Mouse (Mus musculus) gastrocnemius, postnatal 25 days (tissue): ENCODE results near the gene Gm4792. TPM values are rescaled to one million over a fixed set of nuclear protein-coding genes. Genes with fewer than 3 reads are reported as not detected.

ENCODE experiments used
- DNase-seq: peaks from one replicate; pipeline ENCODE4 v3.0.0; 2022
- total RNA-seq, 2 experiments: library from RNA; stranded (reverse); gene quantifications; 1 replicate in 1 of 2; 2 replicates in 1 of 2; pipeline ENCODE4 v1.2.3; 2021

Gene Gm4792
- total RNA-seq, 2 experiments from 2014 or later, result not detected

GRCm38 (mm10) chr10:94299301-94299700, 798 bp upstream of the Gm4792 start:
- no peak for DNase-seq

DNA sequence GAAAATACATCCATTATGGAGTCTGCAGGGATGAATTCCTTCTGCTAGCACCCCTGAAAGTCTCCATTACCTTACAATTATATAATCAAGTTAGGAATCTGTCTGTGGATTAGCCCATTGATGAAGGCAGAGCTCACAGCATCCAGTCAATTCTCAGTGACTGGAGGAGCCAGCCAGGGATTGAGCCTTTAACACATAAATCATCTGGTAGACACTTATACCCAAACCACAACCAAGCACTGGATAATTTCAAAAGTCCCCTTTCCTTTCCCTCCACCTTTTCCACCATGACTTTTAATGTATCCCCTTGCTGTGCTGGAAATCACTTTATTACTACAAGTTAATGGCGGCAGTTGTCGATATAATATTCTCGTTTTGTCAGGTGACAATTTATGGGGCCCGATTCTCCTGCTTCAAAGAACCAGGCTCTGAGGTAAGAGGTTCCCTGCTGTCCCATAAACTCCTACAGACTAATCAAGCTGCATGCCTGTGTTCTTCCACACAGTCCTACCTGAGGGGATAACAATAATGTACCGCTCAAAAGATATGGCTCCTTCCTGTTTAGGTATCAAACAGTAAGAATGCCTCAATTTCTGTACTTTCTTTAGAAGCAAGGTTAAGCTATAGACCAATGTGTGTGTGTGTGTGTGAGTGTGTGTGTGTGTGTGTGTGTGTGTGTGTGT, 2.4 kb downstream of the Gm4792 start:
- DNase-seq, result no peak

DNA sequence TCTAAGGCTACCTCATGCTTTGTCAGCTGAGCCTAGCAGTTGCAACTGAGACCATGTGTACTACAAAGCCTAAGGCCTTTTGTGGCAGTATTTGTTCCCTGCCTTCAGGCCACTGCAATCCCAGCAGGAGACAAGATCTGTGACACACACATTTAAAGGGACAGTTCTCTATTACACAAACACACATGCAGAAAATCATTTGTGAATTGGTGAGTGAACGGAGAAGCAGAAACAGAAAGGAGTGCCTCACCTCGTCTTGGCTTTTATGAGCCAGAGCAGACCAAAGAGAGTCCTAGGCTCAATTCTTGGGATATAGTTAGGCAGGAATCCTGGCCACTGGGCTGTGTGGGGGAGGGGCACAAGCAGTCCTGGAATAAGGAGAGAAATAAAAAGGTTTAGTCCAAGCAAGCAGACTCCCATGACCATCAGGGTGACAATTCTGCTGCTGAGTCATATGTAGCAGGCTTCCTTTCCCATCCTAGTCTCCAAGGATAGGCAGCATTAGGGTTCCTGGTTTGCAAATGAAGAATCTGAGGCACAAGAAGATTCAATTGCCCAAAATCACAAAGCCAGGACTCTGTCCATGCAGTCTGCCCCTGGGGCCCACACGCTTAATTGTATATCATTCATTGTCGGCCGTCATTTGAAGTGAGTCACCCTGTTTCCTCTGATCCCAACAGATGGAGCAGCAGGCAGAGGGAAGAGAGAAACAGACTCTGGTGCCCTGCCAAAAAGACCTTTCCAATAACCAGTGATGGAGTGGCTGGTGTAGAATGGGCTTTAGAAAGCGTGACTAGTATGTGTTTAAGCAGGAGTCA, 3.4 kb downstream of the Gm4792 start:
- no peak for DNase-seq

GRCm38 (mm10) chr10:94294437-94294836, 4.1 kb downstream of the Gm4792 start:
- no peak for DNase-seq

GRCm38 (mm10) chr10:94282797-94283196, 15.7 kb downstream of the Gm4792 start:
- no peak for DNase-seq

DNA sequence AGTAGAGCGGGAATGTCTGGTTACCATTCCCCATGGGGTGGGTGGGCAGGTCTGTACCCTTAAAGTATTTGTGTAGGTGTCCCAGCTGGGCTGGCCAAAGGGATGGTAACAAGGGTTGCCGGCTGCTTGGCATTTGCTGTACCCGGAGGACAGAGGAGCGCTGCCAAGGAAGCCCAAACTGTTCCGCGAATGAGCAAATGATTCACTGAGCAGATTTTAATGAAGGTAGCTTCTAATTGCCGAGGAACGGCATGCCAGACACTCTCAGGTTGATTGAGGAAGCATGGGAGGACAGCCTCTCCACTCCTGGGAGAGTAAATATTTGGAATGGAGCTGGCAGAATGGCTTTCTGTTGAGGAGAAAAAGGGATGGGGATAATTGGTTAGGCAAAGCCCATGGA, 16.3 kb downstream of the Gm4792 start:
- DNase-seq, result no peak

DNA sequence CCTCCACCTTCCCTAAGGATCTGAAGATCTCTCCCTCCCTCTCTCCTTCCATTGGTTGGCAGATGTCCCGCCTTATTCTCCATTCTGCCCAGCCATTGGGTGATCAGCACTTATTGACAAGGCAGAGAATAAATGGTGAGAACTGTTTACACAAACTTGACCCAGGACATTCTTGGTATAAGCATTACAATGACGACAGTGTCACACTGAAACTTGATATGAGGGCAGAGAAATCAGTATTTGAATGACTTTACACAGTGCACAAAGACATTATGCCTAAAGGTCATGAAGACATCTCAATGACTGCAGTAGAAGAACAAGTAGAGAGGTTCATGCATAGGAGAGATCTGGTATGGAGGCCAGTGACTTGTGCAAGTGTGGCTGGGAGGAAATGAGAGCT, 22.0 kb downstream of the Gm4792 start:
- no peak for DNase-seq

GRCm38 (mm10) chr10:94275321-94275720, 23.2 kb downstream of the Gm4792 start:
- DNase-seq, result no peak

DNA sequence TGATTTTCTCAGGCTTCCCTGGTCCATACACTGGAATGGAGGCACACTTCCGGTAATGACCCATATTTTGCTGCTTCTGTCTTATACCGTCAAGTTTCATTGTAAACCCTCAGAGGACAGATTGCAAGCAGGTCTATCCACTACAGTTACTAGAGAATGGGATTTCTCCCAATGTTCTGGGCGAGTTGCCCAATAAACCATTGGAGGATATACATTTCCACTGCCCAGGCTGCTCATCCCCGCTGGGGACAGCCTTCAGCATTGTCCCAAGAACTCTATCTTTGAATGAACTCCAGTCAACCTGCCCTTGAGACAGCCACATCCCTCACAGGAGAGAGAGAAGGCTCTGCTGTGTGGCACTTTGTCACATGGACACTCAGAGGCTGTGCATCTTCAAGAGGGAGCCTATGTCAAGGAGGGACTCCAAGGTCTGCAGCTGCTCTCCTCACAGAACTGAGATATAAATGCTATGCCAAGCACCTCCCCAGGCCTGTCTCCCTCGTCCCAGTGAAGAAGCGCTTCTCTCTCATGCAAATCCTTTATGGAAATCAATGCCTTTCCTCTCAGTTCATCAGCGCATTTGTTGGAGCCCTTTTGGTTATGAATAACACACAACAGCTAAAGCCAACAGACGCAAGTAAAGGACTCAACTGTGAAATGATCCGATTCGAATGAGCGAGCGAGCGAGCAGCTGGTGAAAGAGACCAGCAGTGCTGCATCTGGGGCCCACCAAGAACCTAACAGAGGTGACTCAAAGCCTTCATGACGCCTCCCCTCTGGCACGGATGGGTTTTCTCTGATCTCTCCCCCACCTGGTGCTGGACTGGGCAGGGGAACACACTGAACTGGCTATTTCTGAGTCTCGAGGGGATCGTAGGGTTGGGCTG, 32.6 kb downstream of the Gm4792 start:
- DNase-seq, result no peak

GRCm38 (mm10) chr10:94263211-94263610, 35.3 kb downstream of the Gm4792 start:
- no peak for DNase-seq

DNA sequence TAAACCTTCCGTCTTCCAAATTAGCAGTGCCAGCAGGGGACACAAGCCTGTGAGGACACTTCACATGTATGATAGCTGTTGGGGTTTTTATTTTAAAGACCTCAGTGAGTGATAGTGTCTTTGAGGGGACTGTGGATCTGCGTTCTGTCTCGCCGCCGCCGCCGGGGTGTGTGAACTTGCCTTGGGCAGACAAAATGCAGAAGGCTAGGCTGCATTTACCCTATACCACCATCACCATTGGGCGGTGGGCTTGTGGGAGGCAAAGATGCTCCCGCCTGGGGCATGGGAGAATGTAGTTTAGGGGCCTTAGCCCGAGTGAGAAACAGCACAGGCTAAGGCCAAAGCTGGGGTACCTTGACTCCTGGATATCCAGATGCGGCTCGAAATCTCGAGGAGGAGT, 35.9 kb downstream of the Gm4792 start:
- DNase-seq, result no peak

DNA sequence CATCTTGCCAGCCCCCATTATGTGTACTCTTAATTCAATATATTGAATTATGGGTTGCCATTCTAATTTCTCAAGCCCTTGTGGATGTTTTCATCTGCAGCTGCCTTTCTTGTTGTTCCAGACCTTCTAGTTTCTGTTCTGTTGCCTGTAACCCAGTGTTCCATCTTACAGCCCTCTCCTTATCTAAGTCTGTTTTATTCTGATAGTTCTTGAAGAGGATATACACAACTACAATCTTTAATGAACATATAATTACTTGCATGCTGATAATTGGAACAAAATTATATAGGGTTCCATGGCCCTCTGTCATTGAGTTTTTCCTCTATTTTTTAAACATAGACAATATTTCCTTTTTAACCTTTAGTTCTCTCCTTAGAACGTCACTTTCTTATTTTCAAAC, 38.0 kb downstream of the Gm4792 start:
- no peak for DNase-seq

GRCm38 (mm10) chr10:94256518-94256917, 42.0 kb downstream of the Gm4792 start:
- no peak for DNase-seq

GRCm38 (mm10) chr10:94255744-94256143, 42.8 kb downstream of the Gm4792 start:
- DNase-seq, result no peak

- no peak for DNase-seq
These were observed 43.7 kb downstream of the Gm4792 start for GRCm38 (mm10) chr10:94254766-94255165.

- DNase-seq, result no peak
These were observed 45.2 kb downstream of the Gm4792 start for GRCm38 (mm10) chr10:94253260-94253807.

DNA sequence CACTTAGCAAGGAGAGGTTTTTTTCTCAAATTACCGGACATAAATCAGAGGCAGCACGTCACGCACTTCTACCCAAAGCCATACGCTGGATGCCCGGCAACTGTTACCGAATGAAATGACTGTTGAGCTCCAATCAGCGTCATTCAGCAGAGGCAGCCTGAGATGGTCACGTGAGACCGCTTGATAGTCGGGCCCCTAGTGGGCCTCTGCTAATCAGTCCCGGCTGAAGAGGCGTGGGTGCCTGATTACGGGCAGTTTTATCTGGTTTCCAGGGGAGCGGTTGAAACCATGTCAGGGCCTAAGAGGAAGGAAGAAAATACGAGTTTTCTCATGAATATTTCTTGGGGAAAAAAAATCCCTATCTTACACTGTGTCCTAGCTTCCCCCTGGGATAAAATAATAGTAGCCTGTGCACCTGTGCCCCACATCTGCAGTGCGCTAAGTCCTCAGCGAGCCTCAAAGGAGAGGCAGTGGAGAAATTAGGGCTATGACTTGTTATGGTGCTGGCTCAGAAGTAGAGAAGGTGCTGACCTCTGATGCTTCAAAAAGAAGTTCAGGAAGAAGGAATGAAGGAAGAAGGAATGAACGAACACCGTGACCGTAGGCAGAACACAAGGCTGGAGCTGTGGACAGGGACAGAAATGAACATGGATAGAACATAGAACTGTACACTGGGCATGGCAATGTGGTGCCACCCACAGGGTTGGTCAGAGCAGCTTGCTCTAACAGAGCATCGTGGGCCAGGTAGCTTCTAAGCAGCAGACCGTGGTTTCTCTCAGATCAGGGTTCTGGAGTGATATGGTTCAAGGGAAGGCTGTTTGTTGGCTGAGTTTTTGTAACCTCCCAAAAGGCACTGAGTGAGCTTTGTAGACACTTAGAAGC, 48.7 kb downstream of the Gm4792 start:
- no peak for DNase-seq

GRCm38 (mm10) chr10:94247748-94248349, 50.7 kb downstream of the Gm4792 start:
- no peak for DNase-seq
